Mouse (Mus musculus) thymus, adult 2 months (tissue): ENCODE measurements at regions not wholly inside any gene's neighbourhood (a gene's known extent, or its start where the extent isn't known, plus 50 kb on each side); places are given as distances from the start of the nearest gene placed in this dataset.

Source experiments
- CTCF ChIP-seq: fragments of 200-500 bp; IDR thresholded peaks from 2 replicates; pipeline ENCODE4 v1.5.1; 2012; ENCODE audit warnings: mild to moderate bottlenecking, control low read depth, low read length, moderate library complexity, borderline replicate concordance; ENCODE audit not compliant: control insufficient read depth, poor library complexity, insufficient read depth; ENCODE audit errors: extremely low read depth
- POLR2A ChIP-seq: fragments of 200-500 bp; IDR thresholded peaks from 2 replicates; pipeline ENCODE4 v1.6.1; 2012; ENCODE audit warnings: mild to moderate bottlenecking, low read length, control low read depth, moderate library complexity; ENCODE audit not compliant: control insufficient read depth, poor library complexity, insufficient read depth; ENCODE audit errors: extremely low read depth

GRCm38 (mm10) chr3:82207321-82207720 lies 61.7 kb upstream of the Gucy1a1 start:
- TF ChIP-seq CTCF (no peak), POLR2A (no peak)
